Mouse (Mus musculus) CH12.LX (cell line): Measurements from ENCODE around the gene Zbtb9.

Source experiments
- CHD1 ChIP-seq: IDR thresholded peaks from 2 replicates; pipeline ENCODE4 v1.6.1; 2012; ENCODE audit warnings: low read depth, low read length, improper control_type of control experiment, inconsistent platforms
- CHD2 ChIP-seq: IDR thresholded peaks from 2 replicates; pipeline ENCODE4 v1.6.1; 2011; ENCODE audit warnings: low read length, improper control_type of control experiment
- CTCF ChIP-seq, 2 experiments: IDR thresholded peaks in 1 of 2; conservative IDR thresholded peaks in 1 of 2; 2 replicates each; pipeline ENCODE4 v1.5.1; 2011 to 2012; ENCODE audit warnings: low read depth in 2 of 2, low read length in 2 of 2, improper control_type of control experiment in 1 of 2, inconsistent platforms in 1 of 2, mild to moderate bottlenecking in 1 of 2, moderate library complexity in 1 of 2
- ELF1 ChIP-seq: IDR thresholded peaks from 2 replicates; pipeline ENCODE4 v1.6.1; 2014; ENCODE audit warnings: low read depth, mild to moderate bottlenecking, inconsistent platforms, low read length, improper control_type of control experiment
- EP300 ChIP-seq: IDR thresholded peaks from 2 replicates; pipeline ENCODE4 v1.6.1; 2011; ENCODE audit warnings: low read length, improper control_type of control experiment
- ETS1 ChIP-seq: conservative IDR thresholded peaks from 2 replicates; pipeline ENCODE4 v1.6.1; 2012; ENCODE audit warnings: low read depth, mild to moderate bottlenecking, inconsistent platforms, low read length, improper control_type of control experiment, moderate library complexity
- MAFK ChIP-seq: IDR thresholded peaks from 2 replicates; pipeline ENCODE4 v1.6.1; 2011; ENCODE audit warnings: low read length, improper control_type of control experiment; ENCODE audit not compliant: insufficient replicate concordance
- MAX ChIP-seq: IDR thresholded peaks from 2 replicates; pipeline ENCODE4 v1.6.1; 2011; ENCODE audit warnings: low read length, improper control_type of control experiment
- POLR2A ChIP-seq: IDR thresholded peaks from 2 replicates; pipeline ENCODE4 v1.6.1; 2011; ENCODE audit warnings: low read depth, mild to moderate bottlenecking, improper control_type of control experiment, low read length
- POLR2AphosphoS2 ChIP-seq: IDR thresholded peaks from 2 replicates; pipeline ENCODE4 v1.6.1; 2011; ENCODE audit warnings: low read depth, low read length, improper control_type of control experiment
- RCOR1 ChIP-seq: conservative IDR thresholded peaks from 2 replicates; pipeline ENCODE4 v1.6.1; 2012; ENCODE audit warnings: low read depth, mild to moderate bottlenecking, inconsistent platforms, low read length, improper control_type of control experiment
- USF2 ChIP-seq: conservative IDR thresholded peaks from 2 replicates; pipeline ENCODE4 v1.6.1; 2011; ENCODE audit warnings: low read depth, low read length, improper control_type of control experiment
- ZMIZ1 ChIP-seq: IDR thresholded peaks from 2 replicates; pipeline ENCODE4 v1.6.1; 2012; ENCODE audit warnings: low read depth, mild to moderate bottlenecking, inconsistent platforms, low read length, improper control_type of control experiment

DNA sequence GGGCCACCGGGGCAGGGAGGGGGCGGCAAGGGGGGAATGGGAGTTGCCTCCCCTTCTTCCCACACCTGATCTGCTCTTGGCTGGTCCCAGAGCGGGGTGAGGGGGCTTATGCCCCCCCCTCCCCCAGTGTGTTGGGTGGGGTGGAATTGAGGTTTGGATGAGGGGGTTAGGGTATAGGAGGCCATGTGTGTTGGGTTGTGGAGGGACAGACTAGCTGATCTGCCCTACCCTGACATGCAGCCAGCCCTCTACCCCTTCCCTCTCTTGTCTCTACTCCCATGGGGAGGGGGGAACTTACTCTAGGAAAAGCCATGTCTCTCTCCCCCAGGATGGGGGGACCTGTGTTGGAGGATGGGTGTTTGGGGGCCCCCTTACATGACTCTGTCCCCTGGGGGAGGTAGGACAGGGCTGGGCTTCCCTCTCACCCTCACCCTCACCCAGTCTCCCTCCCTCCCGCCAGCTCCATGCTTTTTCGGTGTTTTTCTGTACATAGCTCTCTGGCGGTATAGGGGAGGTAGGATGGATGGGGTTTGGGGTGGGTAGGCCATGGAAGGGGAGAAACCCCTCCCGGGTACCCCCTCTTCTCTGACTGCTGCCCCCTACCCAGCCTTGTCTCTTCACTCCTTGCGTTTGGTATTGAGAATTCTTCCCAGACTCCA is 1.6 kb upstream of the Zbtb9 start:
- no peak for TF ChIP-seq CHD2
- TF ChIP-seq POLR2A, result no peak
- TF ChIP-seq EP300, result no peak
- TF ChIP-seq ZMIZ1, result no peak
- TF ChIP-seq CTCF (conservative IDR thresholded peaks at IDR 0.05 in 1 of 2, IDR thresholded peaks at IDR 0.05 in 1 of 2; ENCODE audit: low read depth in 2 of 2, low read length in 2 of 2), result no peak
- no peak for TF ChIP-seq POLR2AphosphoS2
- TF ChIP-seq CHD1, result no peak
- no peak for TF ChIP-seq MAFK
- TF ChIP-seq RCOR1, result no peak
- no peak for TF ChIP-seq ETS1
- no peak for TF ChIP-seq MAX
- no peak for TF ChIP-seq ELF1
- TF ChIP-seq USF2, result no peak
